8 mouse cellular contexts compared by ENCODE assay signal in the genomic region with DNA sequence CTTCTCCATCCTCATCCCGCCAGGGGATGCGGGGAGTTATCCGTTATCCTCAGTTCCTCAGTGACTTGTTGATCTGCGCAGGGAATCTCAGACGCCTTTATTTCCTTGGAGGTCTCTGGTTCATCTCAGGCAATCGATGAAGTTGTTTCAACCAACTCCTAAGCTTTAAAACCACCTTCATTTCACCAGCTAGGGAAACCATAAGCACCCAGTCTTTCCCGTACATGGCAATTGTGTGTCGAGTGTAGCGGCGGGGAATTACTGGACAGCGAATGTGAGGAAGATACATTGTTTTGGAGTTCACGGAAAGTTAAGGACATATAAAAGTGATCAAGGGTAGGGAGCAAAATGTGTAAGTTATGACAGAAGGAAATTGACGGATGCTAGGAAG. TPM values are rescaled to one million over a fixed set of nuclear protein-coding genes. Genes with fewer than 3 reads are reported as not detected.
DNase-seq lines count a peak whose midpoint lies in the region; ATAC-seq and TF ChIP-seq lines count a peak whose summit lies in the region.

No protein-coding gene starts in this region.

- no peaks in the 10 kb centered on the region for H3K79me2 ChIP-seq in heart, adult 2 months (replicated peaks; ENCODE audit: control insufficient read depth, insufficient read depth, low read length)
- peaks cover 22% of the 10 kb centered on the region for H3K79me2 ChIP-seq in CH12.LX (replicated peaks; ENCODE audit: control insufficient read depth, extremely low read depth, insufficient read depth, poor library complexity, severe bottlenecking)

- no peak for TF ChIP-seq POLR2A in heart, adult 2 months (IDR thresholded peaks at IDR 0.05; ENCODE audit: insufficient read depth, low read depth, low read length)
- no peak for TF ChIP-seq POLR2A in CH12.LX (IDR thresholded peaks at IDR 0.05; ENCODE audit: low read depth, low read length)

- peaks cover 3% of the 10 kb centered on the region for H3K4me1 ChIP-seq in heart, adult 2 months (ENCODE audit: control insufficient read depth, insufficient read depth, low read length)
- peaks cover 0 to 22% of the 10 kb centered on the region in 2 experiments; a peak in 2 of 4 replicates for H3K4me1 ChIP-seq in CH12.LX (ENCODE audit: control insufficient read depth in 1 of 2, insufficient read depth in 2 of 2)
- peaks cover 20% of the 10 kb centered on the region for H3K4me1 ChIP-seq in forebrain, embryonic 10.5 days
- H3K4me1 ChIP-seq in liver, embryonic 13.5 days (replicated peaks) = peaks cover 21% of the 10 kb centered on the region

- dilution Hi-C loops in CH12.LX (cut with MboI; ENCODE audit: extremely low pct_ligation_motif_present, extremely low pct_unique_long_range_greater_than_20kb, low sequenced_read_pairs) = no loop called here

- ATAC-seq in liver, embryonic 13.5 days (ENCODE audit: low read depth) = no peak
- no peak; the same call in 1 of the 2 replicates for ATAC-seq in frontal cortex, adult (ENCODE audit: low TSS enrichment)

- H3K36me3 ChIP-seq in heart, adult 2 months (ENCODE audit: control insufficient read depth, insufficient read depth, low read length) = peaks cover 3% of the 10 kb centered on the region; the same call in 1 of the 2 replicates
- H3K36me3 ChIP-seq in CH12.LX (replicated peaks in 1 of 2; ENCODE audit: control insufficient read depth in 1 of 2, insufficient read depth in 1 of 2, low read length in 1 of 2) = peaks cover 0 to 10% of the 10 kb centered on the region in 2 experiments
- peaks cover 29% of the 10 kb centered on the region for H3K36me3 ChIP-seq in forebrain, embryonic 10.5 days (replicated peaks)
- peaks cover 16% of the 10 kb centered on the region for H3K36me3 ChIP-seq in liver, embryonic 13.5 days

- H3K27me3 ChIP-seq in heart, adult 2 months (ENCODE audit: control insufficient read depth, insufficient read depth, low read length) = no peaks in the 10 kb centered on the region
- no peaks in the 10 kb centered on the region for H3K27me3 ChIP-seq in CH12.LX (replicated peaks)
- H3K27me3 ChIP-seq in forebrain, embryonic 10.5 days (ENCODE audit: poor library complexity, severe bottlenecking) = no peaks in the 10 kb centered on the region
- no peaks in the 10 kb centered on the region for H3K27me3 ChIP-seq in liver, embryonic 13.5 days

- no peak for DNase-seq in heart, adult 2 months
- no peak for DNase-seq in heart, postnatal 36 days
- no peak for DNase-seq in CH12.LX (ENCODE audit: extremely low read depth)
- no peak for DNase-seq in forebrain, embryonic 10.5 days (ENCODE audit: extremely low spot score, low spot score)
- no peak for DNase-seq in liver, embryonic 13.5 days
- no peak for DNase-seq in T-cell, adult 2 months (ENCODE audit: low spot score)
- no peak for DNase-seq in ovary, postnatal 10 days (ENCODE audit: low spot score)

- in situ Hi-C loops in CH12.LX (cut with MboI; ENCODE audit: low pct_ligation_motif_present, low pct_unique_long_range_greater_than_20kb, low sequenced_read_pairs) = no loop called here

- H3K4me2 ChIP-seq in CH12.LX (ENCODE audit: insufficient read depth, low read depth, poor library complexity, severe bottlenecking) = peak overlapping the region; percentile 11; the same call in 1 of the 2 replicates
- H3K4me2 ChIP-seq in liver, embryonic 13.5 days = peak overlapping the region; percentile 75

- TF ChIP-seq RAD21 in CH12.LX (IDR thresholded peaks at IDR 0.05; ENCODE audit: low read depth, low read length) = no peak

- no peaks in the 10 kb centered on the region for H3K9me3 ChIP-seq in CH12.LX (replicated peaks; ENCODE audit: low read length)
- no peaks in the 10 kb centered on the region for H3K9me3 ChIP-seq in forebrain, embryonic 10.5 days
- no peaks in the 10 kb centered on the region for H3K9me3 ChIP-seq in liver, embryonic 13.5 days (replicated peaks)

- peak overlapping the region; percentile 88 for H3K4me3 ChIP-seq in heart, adult 2 months
- peak overlapping the region; percentile 90 to 94 (median 90) for H3K4me3 ChIP-seq in CH12.LX (replicated peaks in 1 of 3; ENCODE audit: low read depth in 2 of 3, low read length in 2 of 3, poor library complexity in 1 of 3)
- peak overlapping the region; percentile 91 for H3K4me3 ChIP-seq in forebrain, embryonic 10.5 days
- peak overlapping the region; percentile 73 for H3K4me3 ChIP-seq in liver, embryonic 13.5 days (replicated peaks)

- WGBS in heart, adult 2 months = under 1% methylated on average over 13 of the region's 13 CpGs
- under 1% methylated on average over 13 of the region's 13 CpGs for WGBS in forebrain, embryonic 10.5 days
- under 1% methylated on average over 13 of the region's 13 CpGs for WGBS in liver, embryonic 13.5 days (ENCODE audit: insufficient replicate concordance)

- intact Hi-C loops in heart, adult 2 months (cut with DNase I) = loop anchor here (5.0 to 10.0 kb wide), 2 partner anchors 178 to 1445 kb away; a partner anchor contains a TSS
- intact Hi-C loops in heart, postnatal 36 days (cut with DNase I) = loop anchor here (5.0 kb wide), 1 partner anchor 187 kb away; a partner anchor contains a TSS

- no peak overlapping the region for H3K27ac ChIP-seq in heart, adult 2 months
- H3K27ac ChIP-seq in CH12.LX (ENCODE audit: insufficient read depth, low read depth) = peak overlapping the region; percentile 90
- peak overlapping the region; percentile 97 for H3K27ac ChIP-seq in forebrain, embryonic 10.5 days
- peak overlapping the region; percentile 90 for H3K27ac ChIP-seq in liver, embryonic 13.5 days

- peak overlapping the region; percentile 50 for H3K9ac ChIP-seq in heart, adult 2 months (ENCODE audit: low read depth, low read length)
- H3K9ac ChIP-seq in CH12.LX (ENCODE audit: insufficient read depth, low read depth) = peak overlapping the region; percentile 85
- H3K9ac ChIP-seq in liver, embryonic 13.5 days = peak overlapping the region; percentile 88

- no peak for TF ChIP-seq EP300 in heart, adult 2 months (IDR thresholded peaks at IDR 0.05; ENCODE audit: insufficient read depth, low read depth, low read length)
- TF ChIP-seq EP300 in CH12.LX (IDR thresholded peaks at IDR 0.05; ENCODE audit: low read length) = no peak

- no peak for TF ChIP-seq CTCF in heart, adult 2 months (IDR thresholded peaks at IDR 0.05)
- TF ChIP-seq CTCF in CH12.LX (conservative IDR thresholded peaks at IDR 0.05 in 1 of 2, IDR thresholded peaks at IDR 0.05 in 1 of 2; ENCODE audit: low read depth in 2 of 2, low read length in 2 of 2) = no peak

TF ChIP-seq in CH12.LX, 34 proteins besides CTCF, POLR2A, EP300 and RAD21:
- TF ChIP-seq MYC (IDR thresholded peaks at IDR 0.05; ENCODE audit: low read depth, low read length) (no peak), CHD1 (IDR thresholded peaks at IDR 0.05; ENCODE audit: low read depth, low read length) (peak; percentile 68; the same call in 1 of the 2 replicates)
TF ChIP-seq in CH12.LX: peak in this region for 1.

RNA-seq across cellular contexts. Expression of a gene that starts 0.6 kb away (rescaled TPM):
- under 1 TPM; 0.10 to 0.16 TPM for total RNA-seq in heart, adult 2 months (2021)
- polyA plus RNA-seq in heart, adult 2 months (2012; rRNA removed) = 0.06 TPM in 2 replicates
- under 1 TPM; 0.39 to 0.41 TPM for total RNA-seq in heart, postnatal 36 days (2021)
- total RNA-seq in CH12.LX (2012; rRNA removed) (58.9 and 63.9 TPM in 2 replicates), CH12.LX (2014; rRNA removed) (95.5 and 113 TPM in 2 replicates)
- polyA plus RNA-seq in CH12.LX (2012; ENCODE audit: insufficient read length, low read depth) = 66.7 and 69.6 TPM in 2 replicates
- 81.2 and 83.1 TPM in 2 replicates for polyA plus RNA-seq in forebrain, embryonic 10.5 days (2016; fragmentation: Nextera tagmentation; extraction: Ambion mirVana)
- polyA plus RNA-seq in liver, embryonic 13.5 days (2015; fragmentation: Nextera tagmentation; extraction: Ambion mirVana) = 56.2 and 67.7 TPM in 2 replicates

RNA-seq across cellular contexts. Expression of a gene that starts 30.9 kb away (rescaled TPM):
- total RNA-seq in heart, adult 2 months (2021) = under 1 TPM in 1 of 2 experiments, not detected in 1; 0.07 TPM
- not detected in 2 replicates for polyA plus RNA-seq in heart, adult 2 months (2012; rRNA removed)
- total RNA-seq in heart, postnatal 36 days (2021) = under 1 TPM; 0.05 to 0.06 TPM
- total RNA-seq in CH12.LX (2012; rRNA removed) = 0.04 TPM in 1 of 2 replicates, not detected in the other
- not detected in 2 replicates for total RNA-seq in CH12.LX (2014; rRNA removed)
- polyA plus RNA-seq in CH12.LX (2012; ENCODE audit: insufficient read length, low read depth) = 0.10 TPM in 1 of 2 replicates, not detected in the other
- polyA plus RNA-seq in forebrain, embryonic 10.5 days (2016; fragmentation: Nextera tagmentation; extraction: Ambion mirVana) = 1.2 and 1.4 TPM in 2 replicates
- 0.07 and 0.10 TPM in 2 replicates for polyA plus RNA-seq in liver, embryonic 13.5 days (2015; fragmentation: Nextera tagmentation; extraction: Ambion mirVana)

Comparison
In these comparisons a context has a peak if more than half of its experiments do, and no peak if none do; other contexts are left out.
1. RNA of a gene that starts 0.6 kb away (polyA plus RNA-seq): 81.2 to 83.1 TPM in forebrain, embryonic 10.5 days, 66.7 to 69.6 TPM in CH12.LX and 56.2 to 67.7 TPM in liver, embryonic 13.5 days; 0.06 TPM in heart, adult 2 months; every median in the first group is over 10 times any median in the second.
2. Peak in every context shown above with its lines, with median percentiles within 50 percentile points of each other: H3K4me3 ChIP-seq and H3K9ac ChIP-seq.